Mouse (Mus musculus) limb, embryonic 12.5 days (tissue): ENCODE results near the gene Irf4. TPM values are rescaled to one million over a fixed set of nuclear protein-coding genes. Genes with fewer than 3 reads are reported as not detected.

Source experiments
- ATAC-seq: fragments of 200-750 bp; cut with Nextera tagmentation; 2 replicates; pipeline ENCODE4 v1.8.0; 2017; ENCODE audit warnings: low read depth, moderate TSS enrichment; ENCODE audit not compliant: insufficient number of reproducible peaks, insufficient read depth, low FRiP score, low TSS enrichment
- H3K27ac ChIP-seq: fragments of 300-500 bp; sonication (generic); 2 replicates; pipeline ENCODE4 v1.5.1; 2016; ENCODE audit warnings: mild to moderate bottlenecking, moderate library complexity
- H3K27me3 ChIP-seq: fragments of 300-500 bp; sonication (generic); 2 replicates; pipeline ENCODE4 v1.6.1; 2016; ENCODE audit warnings: mild to moderate bottlenecking, moderate library complexity
- H3K36me3 ChIP-seq: fragments of 300-500 bp; sonication (generic); 2 replicates; pipeline ENCODE4 v1.6.1; 2016; ENCODE audit warnings: mild to moderate bottlenecking, moderate library complexity
- H3K4me1 ChIP-seq: fragments of 300-500 bp; sonication (generic); replicated peaks from 2 replicates; pipeline ENCODE4 v1.6.1; 2016
- H3K4me2 ChIP-seq: fragments of 300-500 bp; sonication (generic); 2 replicates; pipeline ENCODE4 v1.6.1; 2016; ENCODE audit warnings: mild to moderate bottlenecking, moderate library complexity
- H3K4me3 ChIP-seq: fragments of 300-500 bp; sonication (generic); replicated peaks from 2 replicates; pipeline ENCODE4 v1.5.1; 2016; ENCODE audit warnings: mild to moderate bottlenecking
- H3K9ac ChIP-seq: fragments of 300-500 bp; sonication (generic); replicated peaks from 2 replicates; pipeline ENCODE4 v1.6.1; 2016; ENCODE audit warnings: mild to moderate bottlenecking, moderate library complexity
- H3K9me3 ChIP-seq: fragments of 300-500 bp; sonication (generic); 2 replicates; pipeline ENCODE4 v1.6.1; 2016; ENCODE audit warnings: mild to moderate bottlenecking, moderate library complexity
- WGBS: fragments of 180-500 bp; shearing (Covaris S2); methylation state at CpG from one replicate; pipeline ENCODE4 v1.1.7; 2016; 5-methylcytosine and 5-hydroxymethylcytosine counted together
- polyA plus RNA-seq: library from polyadenylated mRNA; unstranded; fragments of >200 nt; fragmentation: Nextera tagmentation; extraction: Ambion mirVana; gene quantifications from 2 replicates; pipeline ENCODE4 v1.2.1, GENCODE M21; 2016

Gene Irf4
- polyA plus RNA-seq, 1 experiment from 2014 or later, result not detected

DNA sequence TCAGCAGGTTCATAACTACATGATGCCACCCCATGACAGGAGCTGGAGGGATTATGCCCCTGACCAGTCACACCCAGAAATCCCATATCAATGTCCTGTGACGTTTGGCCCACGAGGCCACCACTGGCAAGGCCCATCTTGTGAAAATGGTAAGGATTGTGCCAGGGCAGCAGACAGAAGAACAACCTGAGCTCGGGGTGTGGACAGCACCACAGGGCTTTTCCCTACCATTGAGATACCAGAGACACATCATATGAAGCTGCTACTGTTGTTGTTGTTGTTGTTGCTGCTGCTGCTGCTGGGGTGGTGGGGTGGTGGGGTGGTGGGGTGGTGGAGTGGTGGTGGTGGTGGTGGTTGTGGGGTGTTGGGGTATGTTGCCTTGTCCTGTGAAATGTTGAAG lies 4.4 kb downstream of the Irf4 start:
- Histone ChIP-seq H3K9ac (no peak overlapping the region), H3K4me1 (peaks cover 24% of the 10 kb centered on the region), H3K4me3 (no peak overlapping the region), H3K9me3 (no peaks in the 10 kb centered on the region), H3K4me2 (no peak overlapping the region), H3K27ac (no peak overlapping the region), H3K36me3 (no peaks in the 10 kb centered on the region), H3K27me3 (peaks cover 62% of the 10 kb centered on the region)
- no peak for ATAC-seq
- WGBS, result 85% methylated on average over 3 of the region's 3 CpGs

DNA sequence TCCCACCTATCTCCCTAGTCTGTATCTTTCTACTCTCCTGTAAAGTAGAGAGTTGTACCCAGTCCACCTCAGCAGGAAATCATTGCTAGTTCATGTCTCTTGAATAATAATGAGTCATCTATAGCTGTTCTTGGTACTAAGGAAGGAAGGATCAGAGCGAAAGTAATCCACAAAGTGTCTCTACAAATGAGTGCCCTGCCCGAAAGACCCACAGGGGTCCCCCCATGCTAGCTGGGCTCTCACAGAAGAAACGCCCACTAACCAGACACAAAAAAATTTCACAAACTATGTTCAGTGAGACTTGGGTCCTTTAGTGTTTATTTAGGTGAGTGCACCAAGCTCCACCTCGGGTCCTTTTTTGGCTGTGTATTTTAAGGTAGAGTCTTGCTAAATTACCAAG lies 5.0 kb downstream of the Irf4 start:
- H3K4me1 ChIP-seq, result peaks cover 18% of the 10 kb centered on the region
- no peak overlapping the region for H3K4me2 ChIP-seq
- H3K27me3 ChIP-seq, result peaks cover 57% of the 10 kb centered on the region
- WGBS, result 83% methylated on average over 4 of the region's 4 CpGs
- H3K36me3 ChIP-seq, result no peaks in the 10 kb centered on the region
- no peak for ATAC-seq
- H3K4me3 ChIP-seq, result no peak overlapping the region
- no peak overlapping the region for H3K27ac ChIP-seq
- H3K9me3 ChIP-seq, result no peaks in the 10 kb centered on the region
- no peak overlapping the region for H3K9ac ChIP-seq

DNA sequence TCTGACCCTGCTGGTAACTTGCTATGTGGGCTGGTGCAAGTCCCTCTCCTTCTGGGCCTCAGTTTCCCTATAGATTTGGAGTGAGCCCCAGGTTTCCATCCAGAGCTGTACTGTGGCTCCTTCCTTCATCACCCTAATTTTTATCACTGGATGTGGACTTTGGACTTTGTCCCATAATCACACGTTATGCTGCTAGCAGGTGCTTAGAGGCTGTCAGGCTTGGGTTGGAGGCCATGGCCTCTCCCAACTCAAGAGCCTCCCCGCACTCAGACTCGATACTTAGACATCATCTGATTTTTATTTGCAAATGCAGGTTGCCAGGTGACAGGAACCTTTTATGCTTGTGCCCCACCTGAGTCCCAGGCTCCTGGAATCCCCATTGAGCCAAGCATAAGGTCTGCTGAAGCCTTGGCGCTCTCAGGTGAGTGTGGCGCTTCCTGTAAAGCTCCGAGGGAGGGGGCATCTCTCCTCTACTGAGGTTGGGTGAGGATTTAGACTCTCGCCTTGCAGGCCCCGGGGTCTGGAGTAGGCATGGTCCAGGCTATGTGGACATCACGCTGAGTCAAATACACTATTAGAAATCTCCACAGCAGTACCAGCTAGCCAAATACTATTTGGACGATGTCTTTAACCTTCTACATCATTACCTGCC lies 5.9 kb downstream of the Irf4 start:
- peaks cover 9% of the 10 kb centered on the region; the same call in 1 of the 2 replicates for H3K4me1 ChIP-seq
- no peak overlapping the region for H3K9ac ChIP-seq
- H3K9me3 ChIP-seq, result no peaks in the 10 kb centered on the region
- H3K27me3 ChIP-seq, result peaks cover 48% of the 10 kb centered on the region
- ATAC-seq, result no peak
- no peaks in the 10 kb centered on the region for H3K36me3 ChIP-seq
- WGBS, result 81% methylated on average over 10 of the region's 10 CpGs
- H3K4me2 ChIP-seq, result no peak overlapping the region
- H3K4me3 ChIP-seq, result no peak overlapping the region
- no peak overlapping the region for H3K27ac ChIP-seq

DNA sequence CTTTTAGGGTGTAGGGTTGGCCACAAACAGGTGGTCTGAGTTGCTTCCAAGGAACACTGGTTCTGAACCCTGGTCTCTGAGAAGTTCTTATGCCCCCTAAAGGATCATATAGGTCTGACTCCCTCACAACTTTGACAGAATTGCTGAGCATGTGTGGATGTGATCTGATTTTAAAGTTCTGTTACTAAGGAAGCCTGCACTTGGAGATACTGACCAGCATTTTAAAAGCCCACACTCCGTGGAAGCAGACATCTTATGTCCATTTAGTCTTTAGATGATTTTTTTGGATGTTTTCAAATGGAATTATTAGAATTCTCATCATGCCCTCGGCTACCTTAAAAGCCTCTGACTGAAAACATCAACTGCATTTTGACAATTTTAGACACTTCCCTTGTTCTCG lies 6.6 kb downstream of the Irf4 start:
- H3K4me3 ChIP-seq, result no peak overlapping the region
- H3K36me3 ChIP-seq, result no peaks in the 10 kb centered on the region
- no peak for ATAC-seq
- 73% methylated on average over 3 of the region's 3 CpGs for WGBS
- H3K4me2 ChIP-seq, result no peak overlapping the region
- H3K27me3 ChIP-seq, result peaks cover 42% of the 10 kb centered on the region
- peaks cover 6% of the 10 kb centered on the region; the same call in 1 of the 2 replicates for H3K4me1 ChIP-seq
- H3K27ac ChIP-seq, result no peak overlapping the region
- H3K9me3 ChIP-seq, result no peaks in the 10 kb centered on the region
- no peak overlapping the region for H3K9ac ChIP-seq

DNA sequence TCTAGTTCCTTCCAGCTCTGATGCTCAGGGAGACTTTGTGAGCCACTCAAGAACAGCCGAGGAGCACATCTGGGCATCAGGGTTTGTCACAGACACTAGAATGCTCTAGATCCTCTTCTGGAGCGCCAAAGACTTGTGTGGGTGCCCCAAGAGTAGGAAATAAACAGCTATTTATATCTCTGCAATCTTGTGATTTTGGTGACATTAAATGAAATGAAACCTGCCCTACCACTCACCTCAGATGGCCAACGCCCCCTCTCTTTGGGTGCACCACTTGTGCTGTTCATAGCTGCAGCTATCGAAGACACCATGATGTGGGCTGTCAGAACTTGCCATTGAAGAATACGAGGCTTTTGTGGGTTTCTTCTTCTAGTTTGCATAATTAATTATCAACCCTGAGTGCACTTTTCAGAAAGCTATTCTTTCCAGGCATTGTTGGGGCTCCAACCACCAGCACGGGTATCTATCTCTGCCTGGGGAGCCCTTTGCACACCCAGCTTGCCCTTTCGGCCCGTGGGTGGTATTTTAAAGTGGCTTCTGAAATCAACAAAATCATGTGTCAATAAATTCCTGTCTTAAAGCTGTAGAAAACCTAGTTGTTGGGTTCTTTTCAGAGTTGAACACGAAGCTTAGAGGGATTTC lies 7.1 kb downstream of the Irf4 start:
- no peak for ATAC-seq
- no peak overlapping the region for H3K9ac ChIP-seq
- no peak overlapping the region for H3K27ac ChIP-seq
- no peaks in the 10 kb centered on the region for H3K36me3 ChIP-seq
- H3K4me3 ChIP-seq, result no peak overlapping the region
- no peak overlapping the region for H3K4me2 ChIP-seq
- H3K27me3 ChIP-seq, result peaks cover 37% of the 10 kb centered on the region
- 0 out of 2 replicates have a peak, but pooled peaks cover under 1% of the 10 kb centered on the region for H3K4me1 ChIP-seq
- 81% methylated on average over 9 of the region's 9 CpGs for WGBS
- no peaks in the 10 kb centered on the region for H3K9me3 ChIP-seq

DNA sequence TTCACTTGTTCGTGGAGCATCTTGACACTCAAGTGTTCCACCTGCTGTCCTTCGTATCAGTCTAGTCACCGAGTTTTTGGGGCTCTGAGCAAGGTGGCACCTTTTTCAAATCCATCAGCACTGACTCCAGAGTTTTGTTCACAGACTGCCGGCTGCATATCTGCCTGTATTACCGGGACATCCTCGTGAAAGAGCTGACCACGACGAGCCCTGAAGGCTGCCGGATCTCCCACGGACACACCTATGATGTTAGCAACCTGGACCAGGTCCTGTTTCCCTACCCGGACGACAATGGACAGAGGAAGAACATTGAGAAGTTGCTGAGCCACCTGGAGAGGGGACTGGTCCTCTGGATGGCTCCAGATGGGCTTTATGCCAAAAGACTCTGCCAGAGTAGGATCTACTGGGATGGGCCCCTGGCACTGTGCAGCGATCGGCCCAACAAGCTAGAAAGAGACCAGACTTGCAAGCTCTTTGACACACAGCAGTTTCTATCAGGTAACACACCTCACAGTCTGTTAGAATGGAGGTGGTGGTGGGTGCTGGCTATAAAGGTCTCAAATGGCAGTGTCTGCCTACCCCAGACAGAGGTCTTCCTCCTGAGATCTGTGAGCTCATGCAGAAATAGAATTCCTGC lies 8.4 kb downstream of the Irf4 start:
- H3K27ac ChIP-seq, result no peak overlapping the region
- H3K9ac ChIP-seq, result no peak overlapping the region
- no peaks in the 10 kb centered on the region for H3K4me1 ChIP-seq
- no peaks in the 10 kb centered on the region for H3K36me3 ChIP-seq
- 85% methylated on average over 14 of the region's 14 CpGs for WGBS
- H3K27me3 ChIP-seq, result peaks cover 26% of the 10 kb centered on the region
- H3K4me3 ChIP-seq, result no peak overlapping the region
- ATAC-seq, result no peak
- H3K9me3 ChIP-seq, result no peaks in the 10 kb centered on the region
- H3K4me2 ChIP-seq, result no peak overlapping the region

DNA sequence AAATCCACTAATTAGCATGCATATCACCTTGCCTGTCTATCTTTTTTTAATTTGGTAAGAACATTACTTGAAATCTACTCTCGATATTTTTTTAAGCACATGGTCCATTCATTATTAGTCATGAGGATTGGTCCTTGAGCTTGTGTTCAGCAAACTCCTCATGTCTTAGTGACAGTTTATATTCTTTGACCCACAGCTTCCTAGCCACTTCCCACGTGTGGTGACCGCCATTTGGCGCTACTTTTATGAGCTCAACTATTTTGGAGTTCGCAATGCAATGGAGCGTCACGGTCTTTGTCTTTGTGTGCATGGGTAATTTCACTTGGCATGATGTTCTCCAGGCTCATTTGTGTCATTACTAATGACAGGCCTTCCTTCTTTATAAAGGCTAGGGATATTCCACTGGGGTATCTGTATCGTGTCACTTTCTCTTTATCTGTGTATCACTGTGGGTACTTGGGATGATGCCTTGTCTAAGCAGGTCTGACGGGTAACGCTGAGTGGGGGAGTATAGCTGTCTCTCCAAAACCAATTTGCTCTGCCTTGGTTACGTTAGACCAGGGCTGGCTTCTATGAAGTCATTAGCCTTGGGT lies 9.9 kb downstream of the Irf4 start:
- no peaks in the 10 kb centered on the region for H3K9me3 ChIP-seq
- H3K27me3 ChIP-seq, result peaks cover 13% of the 10 kb centered on the region
- H3K4me1 ChIP-seq, result no peaks in the 10 kb centered on the region
- no peak overlapping the region for H3K4me3 ChIP-seq
- no peak for ATAC-seq
- H3K4me2 ChIP-seq, result no peak overlapping the region
- H3K36me3 ChIP-seq, result no peaks in the 10 kb centered on the region
- 84% methylated on average over 11 of the region's 11 CpGs for WGBS
- H3K9ac ChIP-seq, result no peak overlapping the region
- no peak overlapping the region for H3K27ac ChIP-seq

DNA sequence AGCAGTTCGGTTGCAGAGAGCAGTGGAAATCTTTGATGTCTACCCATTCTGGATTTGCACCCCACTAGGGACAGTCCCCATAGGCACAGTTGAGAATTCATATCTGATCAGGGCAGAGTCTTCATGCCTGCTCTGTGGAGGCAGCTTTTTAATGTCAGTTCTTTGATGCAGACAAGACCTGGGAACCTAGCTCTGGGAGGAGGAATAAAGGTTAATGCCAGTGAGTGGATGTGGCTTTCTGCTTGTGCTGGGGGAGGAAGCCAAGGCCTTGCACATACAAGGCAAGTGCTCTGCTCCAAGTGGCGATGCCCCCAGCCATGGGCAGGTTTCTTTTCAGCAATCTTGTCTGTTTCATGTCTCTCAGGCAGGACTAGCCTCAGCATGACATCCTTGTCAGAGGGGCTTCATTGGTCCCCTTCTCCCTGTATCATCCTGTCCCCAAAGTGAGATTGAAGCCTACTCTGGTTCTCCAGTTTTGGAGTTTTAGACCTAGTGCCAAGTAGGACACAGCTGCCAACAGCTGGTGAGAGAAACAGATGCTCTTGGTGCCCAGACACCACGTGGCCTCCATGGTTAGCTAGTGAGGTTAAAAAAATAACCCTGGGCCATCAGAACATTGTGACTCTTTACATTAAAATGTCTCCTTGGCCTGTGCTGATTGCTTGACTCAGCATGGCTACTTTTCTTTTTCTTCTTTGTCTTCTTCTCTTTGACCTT lies 11.5 kb downstream of the Irf4 start:
- H3K9ac ChIP-seq, result no peak overlapping the region
- no peaks in the 10 kb centered on the region for H3K4me1 ChIP-seq
- no peaks in the 10 kb centered on the region for H3K36me3 ChIP-seq
- no peak overlapping the region for H3K4me2 ChIP-seq
- H3K27me3 ChIP-seq, result peaks cover 3% of the 10 kb centered on the region; the same call in 1 of the 2 replicates
- 78% methylated on average over 3 of the region's 3 CpGs for WGBS
- H3K9me3 ChIP-seq, result no peaks in the 10 kb centered on the region
- no peak overlapping the region for H3K4me3 ChIP-seq
- H3K27ac ChIP-seq, result no peak overlapping the region
- ATAC-seq, result no peak

DNA sequence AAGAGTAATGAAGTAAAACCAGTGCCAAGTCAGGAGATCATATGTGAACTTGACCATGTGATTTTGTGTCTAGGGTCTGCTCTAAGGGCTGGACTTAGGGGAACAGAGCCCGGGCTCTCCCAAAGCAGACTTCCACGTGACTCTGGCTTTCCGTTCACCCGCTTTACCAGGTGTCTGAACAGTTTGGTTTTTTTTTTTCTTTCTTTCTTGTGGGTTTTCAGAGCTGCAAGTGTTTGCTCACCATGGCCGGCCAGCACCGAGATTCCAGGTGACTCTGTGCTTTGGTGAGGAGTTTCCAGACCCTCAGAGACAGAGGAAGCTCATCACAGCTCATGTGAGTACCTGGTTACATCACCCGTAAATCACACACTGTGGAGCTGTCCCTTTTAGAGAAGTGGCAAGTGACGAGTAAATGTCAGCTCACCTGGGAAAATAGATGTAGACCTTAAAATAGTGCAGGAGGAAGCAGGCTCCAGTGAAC lies 12.2 kb downstream of the Irf4 start:
- Histone ChIP-seq H3K4me2 (no peak overlapping the region), H3K4me1 (no peaks in the 10 kb centered on the region), H3K4me3 (no peak overlapping the region), H3K36me3 (no peaks in the 10 kb centered on the region), H3K27me3 (peaks cover 3% of the 10 kb centered on the region; the same call in 1 of the 2 replicates), H3K9me3 (no peaks in the 10 kb centered on the region), H3K9ac (no peak overlapping the region), H3K27ac (no peak overlapping the region)
- no peak for ATAC-seq
- WGBS, result 83% methylated on average over 8 of the region's 8 CpGs

DNA sequence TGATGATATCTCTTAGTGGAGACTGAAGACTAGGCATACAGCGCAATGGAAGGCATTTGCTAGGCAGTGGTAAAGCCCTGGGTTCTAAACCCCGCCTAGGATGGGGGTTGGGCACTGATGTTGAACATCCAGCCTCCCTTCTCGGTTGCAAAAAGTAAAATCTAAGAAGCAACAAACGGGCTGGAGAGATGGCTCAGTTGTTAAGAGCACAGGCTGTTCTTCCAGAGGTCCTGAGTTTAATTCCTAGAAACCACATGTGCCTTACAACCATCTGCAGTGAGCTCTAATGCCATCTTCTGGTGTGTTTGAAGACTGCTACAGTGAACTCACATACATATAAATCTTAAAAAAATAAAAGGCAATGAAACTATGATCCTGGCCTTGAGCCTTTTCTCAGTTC lies 13.2 kb downstream of the Irf4 start:
- Histone ChIP-seq H3K9ac (no peak overlapping the region), H3K4me1 (no peaks in the 10 kb centered on the region), H3K9me3 (no peaks in the 10 kb centered on the region), H3K27ac (no peak overlapping the region), H3K4me2 (no peak overlapping the region), H3K4me3 (no peak overlapping the region), H3K27me3 (peaks cover 3% of the 10 kb centered on the region; the same call in 1 of the 2 replicates), H3K36me3 (no peaks in the 10 kb centered on the region)
- WGBS, result 79% methylated on average over 4 of the region's 4 CpGs
- no peak for ATAC-seq
